Mouse (Mus musculus) ES-E14 (cell line): Measurements from ENCODE around the gene Lrch3. TPM values are rescaled to one million over a fixed set of nuclear protein-coding genes. Genes with fewer than 3 reads are reported as not detected.
"Not testable (repeated sequence)": the region's sequence is repeated elsewhere in the genome, so short reads cannot be mapped to it uniquely, and the experiment has no call there.

Experiments used
- DNase-seq: peaks from one replicate; pipeline ENCODE4 v3.0.0-alpha.2; 2013; ENCODE audit warnings: low read depth, low spot score
- H3K27ac ChIP-seq: 2 replicates; pipeline ENCODE4 v1.5.1; 2012; ENCODE audit warnings: low read depth, mild to moderate bottlenecking, low read length, moderate library complexity, mixed read lengths; ENCODE audit not compliant: poor library complexity, insufficient read depth, severe bottlenecking
- H3K36me3 ChIP-seq: 2 replicates; pipeline ENCODE4 v1.6.1; 2012; ENCODE audit warnings: mild to moderate bottlenecking, low read length, moderate library complexity, mixed read lengths; ENCODE audit not compliant: control insufficient read depth, poor library complexity, insufficient read depth, severe bottlenecking
- H3K4me1 ChIP-seq, 2 experiments: fragments of 150-350 bp in 1 of 2; sonication (generic) in 1 of 2; 2 replicates each; pipeline ENCODE4 v1.6.1; 2012; ENCODE audit warnings: low read length in 2 of 2, mild to moderate bottlenecking in 1 of 2, mixed read lengths in 1 of 2; ENCODE audit not compliant: control insufficient read depth in 2 of 2, insufficient read depth in 2 of 2, poor library complexity in 1 of 2
- H3K4me3 ChIP-seq, 2 experiments: fragments of 150-350 bp in 1 of 2; sonication (generic) in 1 of 2; 2 replicates each; pipeline ENCODE4 v1.5.1; 2012; ENCODE audit warnings: low read length in 2 of 2, low read depth in 1 of 2, mild to moderate bottlenecking in 1 of 2, mixed read lengths in 1 of 2; ENCODE audit not compliant: insufficient read depth in 1 of 2, poor library complexity in 1 of 2, severe bottlenecking in 1 of 2
- H3K9ac ChIP-seq: 2 replicates; pipeline ENCODE4 v1.6.1; 2012; ENCODE audit warnings: low read depth, mild to moderate bottlenecking, low read length, mixed read lengths; ENCODE audit not compliant: poor library complexity, insufficient read depth, severe bottlenecking
- H3K9me3 ChIP-seq: fragments of 150-350 bp; sonication (generic); 2 replicates; pipeline ENCODE4 v1.6.1; 2012; ENCODE audit warnings: low read depth, mild to moderate bottlenecking, low read length; ENCODE audit not compliant: control insufficient read depth, insufficient read depth
- CHD2 ChIP-seq: IDR thresholded peaks from 2 replicates; pipeline ENCODE4 v1.6.1; 2014; ENCODE audit warnings: mild to moderate bottlenecking, low read depth, low read length, inconsistent platforms
- HCFC1 ChIP-seq: IDR thresholded peaks from 2 replicates; pipeline ENCODE4 v1.6.1; 2012; ENCODE audit warnings: low read length, inconsistent platforms, borderline replicate concordance; ENCODE audit not compliant: insufficient read depth
- MAFK ChIP-seq: IDR thresholded peaks from 2 replicates; pipeline ENCODE4 v1.6.1; 2014; ENCODE audit warnings: mild to moderate bottlenecking, low read depth, low read length, inconsistent platforms; ENCODE audit not compliant: insufficient read depth
- ZC3H11A ChIP-seq: IDR thresholded peaks from 2 replicates; pipeline ENCODE4 v1.6.1; 2012; ENCODE audit warnings: low read depth, mild to moderate bottlenecking, inconsistent platforms, low read length, borderline replicate concordance
- ZNF384 ChIP-seq: IDR thresholded peaks from 2 replicates; pipeline ENCODE4 v1.6.1; 2012; ENCODE audit warnings: low read depth, low read length, inconsistent platforms
- in situ Hi-C, 2 experiments: fragments of 600-800 bp; cut with MboI; formaldehyde crosslinking; loops; one replicate each; pipeline ENCODE4 v1.15.1; 2025; ENCODE audit warnings: low sequenced_read_pairs in 2 of 2, inconsistent platforms in 1 of 2; ENCODE audit not compliant: unreplicated experiment in 2 of 2
- total RNA-seq: library from RNA; depleted of rRNA; stranded (reverse); fragments of 300-350 nt; gene quantifications from 2 replicates; pipeline ENCODE4 v1.2.3, GENCODE M21; 2012

The Lrch3 gene
- total RNA-seq, 1 experiment, result 11.0 TPM

- no peak for DNase-seq
- in situ Hi-C loops, result no loop called here
- Histone ChIP-seq H3K4me3 (no peak overlapping the region), H3K9ac (no peak overlapping the region), H3K36me3 (no peaks in the 10 kb centered on the region), H3K4me1 (peaks cover 0 to 2% of the 10 kb centered on the region in 2 experiments; a peak in 1 of 4 replicates), H3K9me3 (no peaks in the 10 kb centered on the region), H3K27ac (no peak overlapping the region)
- TF ChIP-seq CHD2 (no peak), ZC3H11A (no peak), MAFK (no peak), ZNF384 (no peak), HCFC1 (no peak)
These were observed 134.1 kb downstream of the Lrch3 start for GRCm38 (mm10) chr16:33048004-33048403.

- no peak for DNase-seq
- no peaks in the 10 kb centered on the region for H3K36me3 ChIP-seq
These were observed 134.8 kb downstream of the Lrch3 start for GRCm38 (mm10) chr16:33048686-33049085.

GRCm38 (mm10) chr16:33049809-33050208 is 135.9 kb downstream of the Lrch3 start:
- no peak for TF ChIP-seq ZNF384
- Histone ChIP-seq H3K36me3 (no peaks in the 10 kb centered on the region), H3K27ac (no peak overlapping the region), H3K9me3 (no peaks in the 10 kb centered on the region), H3K9ac (no peak overlapping the region), H3K4me3 (peak overlapping the region; percentile 3 to 27; a peak in 2 of 4 replicates), H3K4me1 (no peaks in the 10 kb centered on the region)
- in situ Hi-C loops, result no loop called here
- DNase-seq, result no peak

More at GRCm38 (mm10) chr16:33048686-33049085, 134.8 kb downstream of the Lrch3 start:
- in situ Hi-C loops, result no loop called here
- Histone ChIP-seq H3K27ac (no peak overlapping the region), H3K4me1 (no peaks in the 10 kb centered on the region), H3K9ac (no peak overlapping the region), H3K4me3 (no peak overlapping the region), H3K9me3 (no peaks in the 10 kb centered on the region)
- no peak for TF ChIP-seq HCFC1
- TF ChIP-seq CHD2, result no peak
- no peak for TF ChIP-seq MAFK
- no peak for TF ChIP-seq ZNF384
- no peak for TF ChIP-seq ZC3H11A

- Histone ChIP-seq H3K27ac (no peak overlapping the region), H3K4me3 (no peak overlapping the region), H3K9me3 (no peaks in the 10 kb centered on the region), H3K36me3 (peaks cover 7% of the 10 kb centered on the region), H3K4me1 (no peaks in the 10 kb centered on the region; a peak in 1 of 4 replicates), H3K9ac (no peak overlapping the region)
- DNase-seq, result no peak
- no peak for TF ChIP-seq CHD2
- no peak for TF ChIP-seq ZC3H11A
- TF ChIP-seq ZNF384, result no peak
- TF ChIP-seq MAFK, result no peak
- no peak for TF ChIP-seq HCFC1
- in situ Hi-C loops, result no loop called here
These were observed 139.2 kb downstream of the Lrch3 start for GRCm38 (mm10) chr16:33053141-33053540.

- peaks cover 24% of the 10 kb centered on the region for H3K36me3 ChIP-seq
- in situ Hi-C loops, DNase-seq: not testable (repeated sequence)
These were observed 141.0 kb downstream of the Lrch3 start for GRCm38 (mm10) chr16:33054927-33055326.

More at GRCm38 (mm10) chr16:33054927-33055326, 141.0 kb downstream of the Lrch3 start:
- H3K27ac ChIP-seq, H3K9ac ChIP-seq, H3K9me3 ChIP-seq, H3K4me1 ChIP-seq, H3K4me3 ChIP-seq: not testable (repeated sequence)
- TF ChIP-seq ZNF384, result peak; percentile 85
